Mouse (Mus musculus) frontal cortex, postnatal 14 days (tissue): Measurements from ENCODE around the gene Irak3.

Experiments
- DNase-seq, 2 experiments: peaks; one replicate each; pipeline ENCODE4 v3.0.0; 2022; ENCODE audit warnings: low spot score in 2 of 2

Gene Irak3

GRCm38 (mm10) chr10:120097564-120097963 lies 104.4 kb downstream of the Irak3 start:
- no peak for DNase-seq

DNA sequence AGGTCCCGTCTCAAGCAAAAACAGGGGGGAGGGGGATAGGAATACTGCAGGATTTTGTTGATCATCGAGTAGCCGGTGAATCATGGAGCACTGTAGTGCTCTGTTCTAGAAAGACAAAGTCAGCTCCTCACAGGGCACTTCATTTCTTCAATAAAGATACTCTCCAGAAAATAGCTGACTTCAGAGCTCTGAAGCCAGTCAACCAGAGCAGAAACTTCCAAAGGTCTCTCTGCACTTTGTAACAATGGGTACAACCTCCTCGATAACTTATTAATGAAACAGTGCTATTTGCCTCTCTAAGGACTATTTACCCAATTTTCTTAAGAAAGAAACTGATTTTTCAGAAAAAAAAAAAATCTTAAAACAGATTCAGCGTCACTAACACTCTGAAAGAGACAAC lies 106.2 kb downstream of the Irak3 start:
- no peak for DNase-seq

GRCm38 (mm10) chr10:120095136-120095535 lies 106.8 kb downstream of the Irak3 start:
- no peak for DNase-seq

DNA sequence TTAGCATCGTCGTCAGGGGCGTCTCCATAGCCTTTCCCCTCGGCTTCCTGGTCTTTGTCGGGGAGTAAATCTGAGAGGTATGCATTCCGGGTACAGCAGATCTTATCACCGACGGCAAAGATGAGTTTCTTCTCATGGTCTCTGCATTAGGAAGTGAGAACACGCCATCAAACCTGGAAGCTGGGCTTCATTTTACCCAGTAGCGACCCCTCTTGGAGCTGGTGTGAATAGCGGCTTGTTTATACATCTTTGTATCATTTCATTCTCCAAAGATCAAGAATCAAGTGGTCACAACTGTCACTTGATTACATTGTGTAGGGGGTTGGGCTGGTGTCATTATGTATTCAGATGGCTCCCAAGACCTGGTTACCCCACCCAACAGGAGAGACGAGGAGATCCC lies 109.4 kb downstream of the Irak3 start:
- no peak for DNase-seq
